Mouse (Mus musculus): Measurements from ENCODE around the gene Atf2. TPM values are rescaled to one million over a fixed set of nuclear protein-coding genes. Genes with fewer than 3 reads are reported as not detected.

Atf2 gene
- polyA plus RNA-seq, 1 experiment from 2014 or later, result 124 TPM

- ATAC-seq, result peak; percentile 94
- Histone ChIP-seq H3K4me1 (ENCODE audit: control insufficient read depth, insufficient read depth, low read length) (peaks cover 35% of the 10 kb centered on the region), H3K36me3 (ENCODE audit: control insufficient read depth, insufficient read depth, low read length) (no peaks in the 10 kb centered on the region), H3K27ac (ENCODE audit: low read length) (peak within 1 kb of the TSS; percentile 95), H3K9me3 (replicated peaks; ENCODE audit: control insufficient read depth, low read length, poor library complexity, severe bottlenecking) (no peaks in the 10 kb centered on the region), H3K4me2 (ENCODE audit: low read length) (peak within 1 kb of the TSS; percentile 64), H3K4me3 (ENCODE audit: low read depth, low read length) (peak within 1 kb of the TSS; percentile 86), H3K9ac (ENCODE audit: low read depth, low read length) (peak within 1 kb of the TSS; percentile 85), H3K27me3 (ENCODE audit: control insufficient read depth, insufficient read depth, low read depth, low read length) (no peaks in the 10 kb centered on the region)
- under 1% methylated on average over 91 of the region's 131 CpGs for WGBS
These were observed 117.4 kb downstream of the Atf2 start, which contains the start of gene Chn1 for GRCm38 (mm10) chr2:73774786-73775682. TSS of gene Chn1 (minus strand) at chr2:73775346.

GRCm38 (mm10) chr2:73772945-73773344 lies 119.5 kb downstream of the Atf2 start:
- peak overlapping the region; percentile 55 for H3K9ac ChIP-seq (ENCODE audit: low read depth, low read length)
- H3K4me3 ChIP-seq (ENCODE audit: low read depth, low read length), result peak overlapping the region; percentile 86
- peak overlapping the region; percentile 64 for H3K4me2 ChIP-seq (ENCODE audit: low read length)
- no peak for ATAC-seq
- H3K27me3 ChIP-seq (ENCODE audit: control insufficient read depth, insufficient read depth, low read depth, low read length), result no peaks in the 10 kb centered on the region
- no peak overlapping the region for H3K27ac ChIP-seq (ENCODE audit: low read length)
- no peaks in the 10 kb centered on the region for H3K9me3 ChIP-seq (replicated peaks; ENCODE audit: control insufficient read depth, low read length, poor library complexity, severe bottlenecking)
- no peaks in the 10 kb centered on the region for H3K36me3 ChIP-seq (ENCODE audit: control insufficient read depth, insufficient read depth, low read length)
- WGBS, result 19% methylated on average over 1 of the region's 1 CpGs
- peaks cover 29% of the 10 kb centered on the region for H3K4me1 ChIP-seq (ENCODE audit: control insufficient read depth, insufficient read depth, low read length)

GRCm38 (mm10) chr2:73768669-73769068 lies 123.8 kb downstream of the Atf2 start:
- no peaks in the 10 kb centered on the region for H3K27me3 ChIP-seq (ENCODE audit: control insufficient read depth, insufficient read depth, low read depth, low read length)
- ATAC-seq, result no peak
- H3K9ac ChIP-seq (ENCODE audit: low read depth, low read length), result no peak overlapping the region
- no peaks in the 10 kb centered on the region for H3K9me3 ChIP-seq (replicated peaks; ENCODE audit: control insufficient read depth, low read length, poor library complexity, severe bottlenecking)
- no peaks in the 10 kb centered on the region for H3K36me3 ChIP-seq (ENCODE audit: control insufficient read depth, insufficient read depth, low read length)
- H3K4me2 ChIP-seq (ENCODE audit: low read length), result no peak overlapping the region
- no peak overlapping the region for H3K4me3 ChIP-seq (ENCODE audit: low read depth, low read length)
- 74% methylated on average over 4 of the region's 4 CpGs for WGBS
- peaks cover 27% of the 10 kb centered on the region for H3K4me1 ChIP-seq (ENCODE audit: control insufficient read depth, insufficient read depth, low read length)
- H3K27ac ChIP-seq (ENCODE audit: low read length), result no peak overlapping the region

Other genes with a start within 250 kb of the Atf2 start
- gene Chn1, start 117.3 kb downstream of the Atf2 start, polyA plus RNA-seq (2015; fragmentation: Nextera tagmentation; extraction: Ambion mirVana), result 84.1 and 87.2 TPM in 2 replicates
- 1,014 and 1,037 TPM in 2 replicates for gene Atp5g3, start 18.7 kb upstream of the Atf2 start, polyA plus RNA-seq (2015; fragmentation: Nextera tagmentation; extraction: Ambion mirVana)